Mouse (Mus musculus) erythroblast, embryonic 14.5 days (primary cell): ENCODE results near the gene Pbp2.

Experiments used
- GATA1 ChIP-seq: IDR thresholded peaks from 2 replicates; pipeline ENCODE4 v1.6.1; 2012; ENCODE audit warnings: low read length, inconsistent platforms, mixed read lengths
- TAL1 ChIP-seq: IDR thresholded peaks from 3 replicates; pipeline ENCODE4 v1.6.1; 2012; ENCODE audit warnings: low read length, inconsistent platforms, mixed read lengths

- no peak for TF ChIP-seq TAL1
- no peak for TF ChIP-seq GATA1
Observed at GRCm38 (mm10) chr6:135292391-135292790, 17.8 kb downstream of the Pbp2 start.
